Mouse (Mus musculus): ENCODE data around the gene Atp5l.

GRCm38 (mm10) chr9:44875476-44875875, 45.1 kb downstream of the Atp5l start:
- TF ChIP-seq POLR2A (IDR thresholded peaks at IDR 0.05; ENCODE audit: borderline replicate concordance, extremely low read depth, low read depth, low read length), result no peak
- no peak for TF ChIP-seq CTCF (IDR thresholded peaks at IDR 0.05; ENCODE audit: insufficient read depth, low read length)

All from lung, adult 2 months (tissue).